Mouse (Mus musculus): ENCODE results near the gene Ssr3. TPM values are rescaled to one million over a fixed set of nuclear protein-coding genes. Genes with fewer than 3 reads are reported as not detected.

Gene Ssr3
- total RNA-seq (2014; rRNA removed; ENCODE audit: low replicate concordance), result 136 and 146 TPM in 2 replicates
- polyA plus RNA-seq (2015; fragmentation: Nextera tagmentation; extraction: Ambion mirVana), result 140 and 141 TPM in 2 replicates

GRCm38 (mm10) chr3:65392421-65392817, at the start of gene Ssr3:
Gene Ssr3 (minus strand): TSS chr3:65392623.
- H3K4me2 ChIP-seq (ENCODE audit: low read depth, low read length), result peak within 1 kb of the TSS; percentile 78
- peaks cover 25% of the 10 kb centered on the region for H3K36me3 ChIP-seq (replicated peaks; ENCODE audit: control insufficient read depth, insufficient read depth, low read length)
- peak; percentile 99 for ATAC-seq (ENCODE audit: insufficient read depth, low read depth)
- H3K27ac ChIP-seq (ENCODE audit: low read depth), result peak within 1 kb of the TSS; percentile 88
- peak within 1 kb of the TSS; percentile 76 for H3K9ac ChIP-seq (replicated peaks; ENCODE audit: low read depth, low read length)
- peak; percentile 97 for DNase-seq (ENCODE audit: low spot score)
- WGBS, result under 1% methylated on average over 36 of the region's 36 CpGs
- H3K9me3 ChIP-seq (replicated peaks; ENCODE audit: control insufficient read depth, low read length), result no peaks in the 10 kb centered on the region
- TF ChIP-seq CTCF (IDR thresholded peaks at IDR 0.05; ENCODE audit: low read depth), result no peak
- no peak for TF ChIP-seq EP300 (IDR thresholded peaks at IDR 0.05; ENCODE audit: low read depth)
- H3K4me3 ChIP-seq (ENCODE audit: low read depth, low read length), result peak within 1 kb of the TSS; percentile 91
- no peaks in the 10 kb centered on the region for H3K27me3 ChIP-seq (ENCODE audit: control insufficient read depth, insufficient read depth, low read length)
- H3K4me1 ChIP-seq (ENCODE audit: control insufficient read depth, insufficient read depth), result peaks cover 6% of the 10 kb centered on the region; the same call in 1 of the 2 replicates

GRCm38 (mm10) chr3:65441586-65442111, 49.2 kb upstream of the Ssr3 start:
- Histone ChIP-seq H3K4me2 (ENCODE audit: low read depth, low read length) (peak overlapping the region; percentile 33), H3K36me3 (replicated peaks; ENCODE audit: control insufficient read depth, insufficient read depth, low read length) (no peaks in the 10 kb centered on the region), H3K9me3 (replicated peaks; ENCODE audit: control insufficient read depth, low read length) (no peaks in the 10 kb centered on the region), H3K9ac (replicated peaks; ENCODE audit: low read depth, low read length) (0 out of 2 replicates have a peak overlapping the region, but pooled peaks have one; percentile 19), H3K27ac (ENCODE audit: low read depth) (peak overlapping the region; percentile 75), H3K4me3 (ENCODE audit: low read depth, low read length) (no peak overlapping the region; the same call in 1 of the 2 replicates), H3K4me1 (ENCODE audit: control insufficient read depth, insufficient read depth) (peaks cover 12% of the 10 kb centered on the region; the same call in 1 of the 2 replicates), H3K27me3 (ENCODE audit: control insufficient read depth, insufficient read depth, low read length) (no peaks in the 10 kb centered on the region)
- TF ChIP-seq CTCF (IDR thresholded peaks at IDR 0.05; ENCODE audit: low read depth), result no peak
- no peak for TF ChIP-seq EP300 (IDR thresholded peaks at IDR 0.05; ENCODE audit: low read depth)
- 41% methylated on average over 8 of the region's 8 CpGs for WGBS
- no peak for ATAC-seq (ENCODE audit: insufficient read depth, low read depth)
- no peak for DNase-seq (ENCODE audit: low spot score)

- TF ChIP-seq EP300 (IDR thresholded peaks at IDR 0.05; ENCODE audit: low read depth) (no peak), CTCF (IDR thresholded peaks at IDR 0.05; ENCODE audit: low read depth) (no peak)
- no peaks in the 10 kb centered on the region for H3K27me3 ChIP-seq (ENCODE audit: control insufficient read depth, insufficient read depth, low read length)
- H3K36me3 ChIP-seq (replicated peaks; ENCODE audit: control insufficient read depth, insufficient read depth, low read length), result no peaks in the 10 kb centered on the region
- no peak overlapping the region for H3K4me2 ChIP-seq (ENCODE audit: low read depth, low read length)
- no peaks in the 10 kb centered on the region for H3K9me3 ChIP-seq (replicated peaks; ENCODE audit: control insufficient read depth, low read length)
- H3K4me1 ChIP-seq (ENCODE audit: control insufficient read depth, insufficient read depth), result peaks cover 21% of the 10 kb centered on the region; the same call in 1 of the 2 replicates
- no peak for DNase-seq (ENCODE audit: low spot score)
- 56% methylated on average over 7 of the region's 7 CpGs for WGBS
- H3K27ac ChIP-seq (ENCODE audit: low read depth), result no peak overlapping the region
- no peak overlapping the region for H3K4me3 ChIP-seq (ENCODE audit: low read depth, low read length)
- no peak overlapping the region for H3K9ac ChIP-seq (replicated peaks; ENCODE audit: low read depth, low read length)
- ATAC-seq (ENCODE audit: insufficient read depth, low read depth), result no peak
Measured at GRCm38 (mm10) chr3:65438511-65439228, 46.2 kb upstream of the Ssr3 start.

GRCm38 (mm10) chr3:65435812-65436211, 43.4 kb upstream of the Ssr3 start:
- no peaks in the 10 kb centered on the region for H3K27me3 ChIP-seq (ENCODE audit: control insufficient read depth, insufficient read depth, low read length)
- no peaks in the 10 kb centered on the region for H3K9me3 ChIP-seq (replicated peaks; ENCODE audit: control insufficient read depth, low read length)
- TF ChIP-seq CTCF (IDR thresholded peaks at IDR 0.05; ENCODE audit: low read depth) (no peak), EP300 (IDR thresholded peaks at IDR 0.05; ENCODE audit: low read depth) (no peak)
- DNase-seq (ENCODE audit: low spot score) (no peak), ATAC-seq (ENCODE audit: insufficient read depth, low read depth) (peak; percentile 53; the same call in 1 of the 2 replicates)
- H3K36me3 ChIP-seq (replicated peaks; ENCODE audit: control insufficient read depth, insufficient read depth, low read length), result no peaks in the 10 kb centered on the region
- H3K27ac ChIP-seq (ENCODE audit: low read depth), result peak overlapping the region; percentile 57
- H3K4me1 ChIP-seq (ENCODE audit: control insufficient read depth, insufficient read depth), result 0 out of 2 replicates have a peak, but pooled peaks cover 9% of the 10 kb centered on the region
- H3K4me2 ChIP-seq (ENCODE audit: low read depth, low read length), result no peak overlapping the region
- H3K4me3 ChIP-seq (ENCODE audit: low read depth, low read length), result no peak overlapping the region
- WGBS, result 12% methylated on average over 2 of the region's 2 CpGs
- H3K9ac ChIP-seq (replicated peaks; ENCODE audit: low read depth, low read length), result no peak overlapping the region

- no peaks in the 10 kb centered on the region for H3K27me3 ChIP-seq (ENCODE audit: control insufficient read depth, insufficient read depth, low read length)
- H3K9ac ChIP-seq (replicated peaks; ENCODE audit: low read depth, low read length), result no peak overlapping the region
- no peaks in the 10 kb centered on the region for H3K36me3 ChIP-seq (replicated peaks; ENCODE audit: control insufficient read depth, insufficient read depth, low read length)
- peak overlapping the region; percentile 57; the same call in 1 of the 2 replicates for H3K27ac ChIP-seq (ENCODE audit: low read depth)
- 85% methylated on average over 11 of the region's 11 CpGs for WGBS
- 0 out of 2 replicates have a peak, but pooled peaks cover 9% of the 10 kb centered on the region for H3K4me1 ChIP-seq (ENCODE audit: control insufficient read depth, insufficient read depth)
- no peaks in the 10 kb centered on the region for H3K9me3 ChIP-seq (replicated peaks; ENCODE audit: control insufficient read depth, low read length)
- TF ChIP-seq EP300 (IDR thresholded peaks at IDR 0.05; ENCODE audit: low read depth) (no peak), CTCF (IDR thresholded peaks at IDR 0.05; ENCODE audit: low read depth) (no peak)
- H3K4me2 ChIP-seq (ENCODE audit: low read depth, low read length), result no peak overlapping the region
- no peak overlapping the region for H3K4me3 ChIP-seq (ENCODE audit: low read depth, low read length)
- ATAC-seq (ENCODE audit: insufficient read depth, low read depth), result no peak
- no peak for DNase-seq (ENCODE audit: low spot score)
Measured at GRCm38 (mm10) chr3:65435101-65435571, 42.7 kb upstream of the Ssr3 start.
